Mouse (Mus musculus) megakaryocyte, adult 5-6 weeks (primary cell): Measurements from ENCODE around the gene Ugcg. TPM values are rescaled to one million over a fixed set of nuclear protein-coding genes. Genes with fewer than 3 reads are reported as not detected.
"Not testable (repeated sequence)": the region's sequence is repeated elsewhere in the genome, so short reads cannot be mapped to it uniquely, and the experiment has no call there.

Source experiments
- ATAC-seq: 2 replicates; pipeline ENCODE4 v1.8.0; 2016; ENCODE audit warnings: mild to moderate bottlenecking, inconsistent platforms; ENCODE audit not compliant: poor library complexity, severe bottlenecking
- total RNA-seq, 2 experiments: library from RNA; stranded (forward) in 1 of 2; stranded (reverse) in 1 of 2; fragments of 153-499, 151-499 nt in 1 of 2; fragments of 221-1000, 200-1000 nt in 1 of 2; gene quantifications; 2 replicates each; pipeline versions ENCODE4 v1.2.3 to v1.2.4; 2015 to 2017

The Ugcg gene
- total RNA-seq, 2 experiments from 2014 or later = 28.9 to 53.4 TPM

- no peak for ATAC-seq
These were observed 64.0 kb downstream of the Ugcg start for GRCm38 (mm10) chr4:59253055-59253434.

- peak; percentile 83 for ATAC-seq
These were observed 65.3 kb downstream of the Ugcg start for GRCm38 (mm10) chr4:59254397-59254796.

GRCm38 (mm10) chr4:59255988-59256387 is 66.9 kb downstream of the Ugcg start:
- ATAC-seq = no peak

DNA sequence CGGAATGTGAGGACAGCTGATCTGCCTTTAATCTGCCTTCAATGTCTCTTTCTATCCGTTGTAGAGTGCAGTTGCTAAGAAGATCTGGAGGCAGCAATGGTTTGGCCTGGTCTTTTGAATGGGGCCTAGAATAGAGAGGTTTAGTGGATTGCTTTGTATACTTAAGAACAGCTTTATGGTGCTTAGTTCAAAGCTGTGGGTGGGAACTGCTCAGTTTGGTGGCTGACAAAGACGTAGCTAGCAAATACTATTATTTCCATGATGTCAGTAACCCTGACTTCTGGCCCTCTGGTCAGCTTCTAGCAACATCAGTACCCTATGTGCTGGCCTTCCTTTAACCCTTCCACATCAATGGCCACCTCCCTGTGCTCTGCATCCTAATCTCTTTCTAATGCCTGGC is 68.8 kb downstream of the Ugcg start:
- ATAC-seq = no peak

DNA sequence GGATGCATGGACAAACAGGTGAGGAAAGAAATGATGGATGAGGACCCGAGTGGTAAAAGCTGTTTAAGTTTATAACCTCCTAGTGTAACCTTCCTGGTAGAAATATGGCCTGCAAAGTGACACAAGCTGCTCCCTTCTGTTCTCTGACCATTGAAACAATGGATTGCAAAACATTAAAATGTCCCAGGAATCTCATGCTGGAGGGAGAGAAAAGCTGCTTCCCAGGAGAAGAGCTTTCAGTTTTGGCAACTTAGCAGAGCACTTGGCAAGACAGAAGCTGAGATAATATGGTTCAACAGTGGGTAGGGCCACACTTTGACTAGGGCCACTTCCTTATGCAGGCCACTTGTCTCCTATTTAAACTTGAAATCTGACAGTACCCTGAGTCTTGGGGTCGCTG is 69.7 kb downstream of the Ugcg start:
- ATAC-seq = no peak

DNA sequence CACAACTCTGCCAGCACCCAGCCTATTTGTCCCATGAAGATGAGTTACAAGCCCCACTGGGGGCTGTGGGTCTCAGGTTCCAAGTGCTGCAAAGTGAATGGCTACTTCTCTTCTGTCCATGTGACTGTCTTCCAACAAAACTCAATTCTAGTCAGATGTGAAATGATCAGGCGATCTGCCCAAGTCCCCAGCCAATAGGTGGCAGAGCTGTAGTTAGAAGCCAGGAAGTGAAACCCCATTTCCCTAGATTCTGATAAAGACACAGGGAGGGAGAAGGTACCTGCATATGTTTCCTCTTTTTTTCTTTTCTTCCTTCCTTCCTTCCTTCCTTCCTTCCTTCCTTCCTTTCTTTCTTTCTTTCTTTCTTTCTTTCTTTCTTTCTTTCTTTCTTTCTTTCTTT is 70.7 kb downstream of the Ugcg start:
- 0 out of 2 replicates have a peak, but pooled peaks have one; percentile 5 for ATAC-seq

DNA sequence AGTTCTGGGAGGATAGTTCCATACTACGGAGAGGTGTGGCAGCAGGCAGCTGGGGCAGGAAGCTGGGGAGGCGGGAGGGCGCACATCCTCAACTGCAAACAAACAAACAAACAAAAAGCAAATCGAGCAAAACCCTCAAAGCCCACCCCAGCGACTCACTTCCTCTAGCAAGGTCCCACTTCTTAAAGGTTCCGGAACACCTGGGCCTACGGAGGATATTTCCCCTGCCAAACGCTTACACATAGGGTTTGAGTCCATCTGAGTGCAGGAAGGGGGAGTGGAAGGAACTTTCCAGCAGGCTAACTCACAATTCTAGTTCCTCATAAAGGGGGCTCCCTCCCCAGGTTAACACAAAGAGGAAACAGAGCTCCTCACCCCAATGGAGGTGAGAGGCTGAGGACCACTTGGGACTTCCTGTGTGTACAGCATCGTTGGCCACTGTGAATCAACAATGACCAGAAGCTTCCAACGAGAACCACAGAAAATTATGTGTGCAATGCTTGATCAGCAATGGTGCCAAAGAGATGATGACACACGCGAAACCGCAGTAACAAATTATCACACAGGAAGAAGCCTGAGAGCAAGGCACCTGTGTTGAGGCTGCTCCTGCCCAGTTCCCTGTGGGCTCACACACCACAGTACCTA is 71.9 kb downstream of the Ugcg start:
- ATAC-seq = peak; percentile 73

DNA sequence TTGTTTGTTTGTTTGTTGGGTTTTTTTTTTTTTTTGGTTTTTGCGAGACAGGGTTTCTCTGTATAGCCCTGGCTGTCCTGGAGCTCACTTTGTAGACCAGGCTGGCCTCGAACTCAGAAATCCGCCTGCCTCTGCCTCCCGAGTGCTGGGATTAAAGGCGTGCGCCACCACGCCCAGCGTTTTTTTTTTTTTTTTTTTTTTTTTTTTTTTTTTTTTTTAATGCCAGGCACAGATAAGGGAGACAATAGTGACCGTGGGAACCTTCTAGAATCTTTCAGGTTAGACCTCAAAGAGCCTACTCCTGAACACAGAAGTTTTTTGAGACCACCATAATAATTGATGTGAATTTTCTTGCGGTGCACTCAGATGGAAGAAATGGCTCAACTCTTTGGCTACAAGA is 72.5 kb downstream of the Ugcg start:
- ATAC-seq = not testable (repeated sequence)

DNA sequence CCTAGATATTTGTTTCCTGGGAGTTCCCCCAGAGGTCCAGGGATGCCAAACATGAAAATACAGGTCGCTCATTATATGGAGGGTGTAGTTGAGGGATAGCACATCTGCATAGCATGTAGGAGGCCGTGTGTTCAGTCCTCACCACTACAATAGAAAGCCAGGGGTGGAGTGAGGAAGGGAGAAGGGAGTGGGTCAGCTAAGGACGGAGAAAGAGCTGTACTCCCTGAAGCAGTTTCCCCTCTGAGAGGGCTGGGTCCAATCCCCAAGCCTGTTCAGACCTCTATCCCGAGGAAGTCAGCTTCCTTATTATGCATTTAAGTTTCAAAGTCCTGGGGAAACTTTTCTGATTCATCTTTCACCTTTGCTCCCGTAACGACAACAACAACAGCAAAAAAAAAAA is 73.1 kb downstream of the Ugcg start:
- ATAC-seq = no peak

- ATAC-seq = no peak
These were observed 74.4 kb downstream of the Ugcg start for GRCm38 (mm10) chr4:59263418-59263817.

GRCm38 (mm10) chr4:59264611-59265095 is 75.6 kb downstream of the Ugcg start:
- ATAC-seq = no peak

DNA sequence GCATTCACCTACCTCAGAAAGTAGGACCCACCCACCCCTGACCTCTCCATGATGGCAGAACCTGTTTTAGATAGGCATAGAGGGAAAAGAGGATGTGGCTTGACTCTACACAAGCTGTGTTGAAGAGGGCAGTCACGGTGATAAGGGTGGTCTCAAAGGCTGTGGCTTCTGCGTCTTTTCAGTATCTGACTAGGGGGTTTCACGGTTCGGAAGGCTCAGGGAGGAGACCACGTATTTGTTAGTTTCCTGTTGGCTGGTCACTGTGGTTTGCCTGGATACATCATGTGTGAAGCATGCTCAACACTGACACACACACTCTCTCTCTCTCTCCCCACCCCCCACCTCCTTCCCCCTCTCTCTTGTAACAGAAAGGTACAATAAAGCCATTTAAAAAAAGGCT is 76.1 kb downstream of the Ugcg start:
- ATAC-seq = peak; percentile 27; the same call in 1 of the 2 replicates

- peak; percentile 31 for ATAC-seq
These were observed 76.6 kb downstream of the Ugcg start for GRCm38 (mm10) chr4:59265631-59266030.

Other genes with a start within 250 kb of the Ugcg start
- gene Zkscan16, start 245.6 kb upstream of the Ugcg start, total RNA-seq (2015) = not detected in 2 replicates
- gene Zkscan16, start 245.6 kb upstream of the Ugcg start, total RNA-seq (2017) = not detected in 2 replicates
- 33.1 and 36.4 TPM in 2 replicates for gene Ptgr1, start 202.1 kb upstream of the Ugcg start, total RNA-seq (2015)
- 25.7 and 29.0 TPM in 2 replicates for gene Ptgr1, start 202.1 kb upstream of the Ugcg start, total RNA-seq (2017)
- 11.2 and 11.8 TPM in 2 replicates for gene Dnajc25, start 194.2 kb upstream of the Ugcg start, total RNA-seq (2015)
- 13.0 and 14.6 TPM in 2 replicates for gene Dnajc25, start 194.2 kb upstream of the Ugcg start, total RNA-seq (2017)
- not detected in 2 replicates for gene Gm20503, start 186.0 kb upstream of the Ugcg start, total RNA-seq (2015)
- gene Gm20503, start 186.0 kb upstream of the Ugcg start, total RNA-seq (2017) = not detected in 2 replicates
- 266 and 325 TPM in 2 replicates for gene Gng10, start 154.2 kb upstream of the Ugcg start, total RNA-seq (2015)
- gene Gng10, start 154.2 kb upstream of the Ugcg start, total RNA-seq (2017) = 179 and 182 TPM in 2 replicates
- gene AI481877, start 50.3 kb upstream of the Ugcg start, total RNA-seq (2015) = not detected in 2 replicates
- not detected in 2 replicates for gene AI481877, start 50.3 kb upstream of the Ugcg start, total RNA-seq (2017)
- 16.3 and 24.0 TPM in 2 replicates for gene Susd1, start 249.4 kb downstream of the Ugcg start, total RNA-seq (2015)
- 33.6 and 33.9 TPM in 2 replicates for gene Susd1, start 249.4 kb downstream of the Ugcg start, total RNA-seq (2017)